ENCODE assay signal across 8 mouse cellular contexts in the genomic region with DNA sequence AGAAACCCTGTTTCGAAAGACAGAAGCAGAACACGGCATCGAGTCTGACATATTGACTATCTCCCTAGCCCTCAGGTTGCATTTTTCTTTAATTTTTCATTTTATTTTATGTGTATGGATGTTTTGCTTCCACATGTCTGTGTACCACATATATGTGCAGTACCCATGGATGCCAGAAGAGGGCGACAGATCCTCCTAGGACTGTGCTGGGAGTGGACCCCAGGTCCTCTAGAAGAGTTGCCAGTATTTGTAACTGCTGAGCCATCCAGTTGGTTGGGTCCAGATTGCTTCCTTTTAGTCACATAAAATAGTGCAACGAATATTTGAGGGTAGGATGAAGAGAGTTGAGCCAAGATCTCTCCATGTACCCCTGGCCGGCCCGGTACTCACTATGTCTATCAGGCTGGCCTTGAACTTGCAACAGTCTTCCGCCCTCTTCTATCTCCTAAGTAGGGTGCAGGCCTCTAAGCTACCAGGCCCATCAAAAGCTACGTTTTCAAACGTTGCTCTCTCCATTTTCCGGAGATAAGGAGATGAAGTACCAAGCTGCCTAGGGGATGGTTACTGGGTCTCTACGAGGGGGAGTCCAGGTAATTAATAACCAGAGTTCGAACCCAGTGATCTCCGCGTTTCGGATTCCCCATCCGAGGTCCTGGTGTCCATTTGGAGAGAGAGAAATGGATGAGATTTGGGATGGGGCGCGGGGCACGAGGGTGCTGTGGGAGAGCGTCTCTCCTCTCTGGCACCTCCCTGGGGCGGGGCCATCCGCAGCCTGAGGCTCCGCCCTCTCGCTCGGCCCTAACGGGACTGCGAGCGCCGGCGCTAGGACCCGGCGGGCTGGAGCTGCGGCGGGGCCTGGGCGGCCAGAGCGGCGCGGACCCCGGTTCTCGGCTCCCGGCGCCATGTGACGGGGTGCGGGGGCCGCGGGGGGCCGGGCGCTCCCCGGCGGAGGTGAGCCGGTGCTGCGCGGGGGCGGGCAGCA. TPM values are rescaled to one million over a fixed set of nuclear protein-coding genes. Genes with fewer than 3 reads are reported as not detected.
DNase-seq lines count a peak whose midpoint lies in the region; ATAC-seq and TF ChIP-seq lines count a peak whose summit lies in the region.

No protein-coding gene starts in this region.

- no peaks in the 10 kb centered on the region for H3K27me3 ChIP-seq in hindbrain, postnatal 0 days (ENCODE audit: insufficient read depth, low read length)

- peaks cover 5% of the 10 kb centered on the region; the same call in 1 of the 2 replicates for H3K4me1 ChIP-seq in hindbrain, postnatal 0 days (ENCODE audit: insufficient read depth, low read length)

- ATAC-seq in hindbrain, postnatal 0 days, result peak; percentile 84

- intact Hi-C loops in left cerebral cortex, postnatal 36 days (cut with DNase I), result no loop called here

- WGBS in hindbrain, postnatal 0 days, result 13% methylated on average over 45 of the region's 55 CpGs

- no peaks in the 10 kb centered on the region for H3K36me3 ChIP-seq in hindbrain, postnatal 0 days (ENCODE audit: insufficient read depth, low read length)

- peak overlapping the region; percentile 64 for H3K4me2 ChIP-seq in hindbrain, postnatal 0 days (ENCODE audit: low read depth, low read length)

- peak; percentile 78 for TF ChIP-seq CTCF in hindbrain, postnatal 0 days (IDR thresholded peaks at IDR 0.05; ENCODE audit: low read depth)

- H3K9ac ChIP-seq in hindbrain, postnatal 0 days (replicated peaks; ENCODE audit: low read length), result peak overlapping the region; percentile 66

- H3K27ac ChIP-seq in hindbrain, postnatal 0 days, result no peak overlapping the region

- no peaks in the 10 kb centered on the region for H3K9me3 ChIP-seq in hindbrain, postnatal 0 days (ENCODE audit: low read length)

- DNase-seq in layer of hippocampus, adult 11-12 months (ENCODE audit: low spot score), result peak; percentile 82
- no peak for DNase-seq in layer of hippocampus, adult 9-10 months (ENCODE audit: low spot score)
- peak; percentile 81 to 89 for DNase-seq in cerebellum, postnatal 36 days
- peak; percentile 85 to 89 for DNase-seq in gastrocnemius, adult 8-10 months (ENCODE audit: low spot score in 2 of 2)
- peak; percentile 91 for DNase-seq in hindbrain, postnatal 0 days (ENCODE audit: low spot score)
- DNase-seq in left cerebral cortex, postnatal 36 days (ENCODE audit: low spot score in 2 of 2), result peak; percentile 78 to 88
- DNase-seq in mesoderm, embryonic 11.5 days (ENCODE audit: low read depth, low spot score), result peak; percentile 85
- DNase-seq in spleen, adult 12 weeks (ENCODE audit: low spot score), result peak; percentile 84

- H3K4me3 ChIP-seq in hindbrain, postnatal 0 days (ENCODE audit: low read length), result peak overlapping the region; percentile 61

RNA-seq across cellular contexts. Expression of a gene that starts 6.9 kb away (rescaled TPM):
- 10 to 100 TPM; 48.6 to 61.3 (median 54.9) TPM for total RNA-seq in gastrocnemius, adult 8-10 months (2022)
- 87.0 and 114 TPM in 2 replicates for total RNA-seq in hindbrain, postnatal 0 days (2014; rRNA removed)
- 39.5 and 40.9 TPM in 2 replicates for polyA plus RNA-seq in hindbrain, postnatal 0 days (2015; fragmentation: Nextera tagmentation; extraction: Ambion mirVana)
- 100 to 1,000 TPM; 121 to 135 TPM for total RNA-seq in left cerebral cortex, postnatal 36 days (2021)

RNA-seq across cellular contexts. Expression of a gene that starts 15.1 kb away (rescaled TPM):
- 1,000 to 10,000 TPM; 1,455 to 1,877 (median 1,746) TPM for total RNA-seq in gastrocnemius, adult 8-10 months (2022)
- 89.8 and 92.2 TPM in 2 replicates for total RNA-seq in hindbrain, postnatal 0 days (2014; rRNA removed)
- 103 and 106 TPM in 2 replicates for polyA plus RNA-seq in hindbrain, postnatal 0 days (2015; fragmentation: Nextera tagmentation; extraction: Ambion mirVana)
- total RNA-seq in left cerebral cortex, postnatal 36 days (2021), result 100 to 1,000 TPM; 152 to 173 TPM

RNA-seq across cellular contexts. Expression of a gene that starts 19.6 kb away (rescaled TPM):
- total RNA-seq in gastrocnemius, adult 8-10 months (2022), result 10 to 100 TPM; 11.4 to 15.5 (median 13.8) TPM
- total RNA-seq in hindbrain, postnatal 0 days (2014; rRNA removed), result 66.9 and 75.7 TPM in 2 replicates
- polyA plus RNA-seq in hindbrain, postnatal 0 days (2015; fragmentation: Nextera tagmentation; extraction: Ambion mirVana), result 45.6 and 47.5 TPM in 2 replicates
- 10 to 100 TPM; 36.7 to 39.1 TPM for total RNA-seq in left cerebral cortex, postnatal 36 days (2021)

RNA-seq across cellular contexts. Expression of a gene that starts 31.0 kb away (rescaled TPM):
- not detected for total RNA-seq in gastrocnemius, adult 8-10 months (2022)
- total RNA-seq in hindbrain, postnatal 0 days (2014; rRNA removed), result 0.21 and 0.83 TPM in 2 replicates
- 0.73 and 0.76 TPM in 2 replicates for polyA plus RNA-seq in hindbrain, postnatal 0 days (2015; fragmentation: Nextera tagmentation; extraction: Ambion mirVana)
- total RNA-seq in left cerebral cortex, postnatal 36 days (2021), result 1 to 10 TPM; 1.1 to 1.4 TPM

RNA-seq across cellular contexts. Expression of a gene that starts 31.9 kb away (rescaled TPM):
- total RNA-seq in gastrocnemius, adult 8-10 months (2022), result not detected
- total RNA-seq in hindbrain, postnatal 0 days (2014; rRNA removed), result 15.1 and 35.0 TPM in 2 replicates
- 16.7 and 19.1 TPM in 2 replicates for polyA plus RNA-seq in hindbrain, postnatal 0 days (2015; fragmentation: Nextera tagmentation; extraction: Ambion mirVana)
- 10 to 100 TPM in 1 of 2 experiments, 1 to 10 TPM in 1; 9.2 to 11.7 TPM for total RNA-seq in left cerebral cortex, postnatal 36 days (2021)

Comparison
In these comparisons a context has a peak if more than half of its experiments do, and no peak if none do; other contexts are left out.
1. RNA of a gene that starts 15.1 kb away (total RNA-seq): 1,455 to 1,877 TPM in gastrocnemius, adult 8-10 months; 152 to 173 TPM in left cerebral cortex, postnatal 36 days and 89.8 to 92.2 TPM in hindbrain, postnatal 0 days; every median in the first group is over 4 times any median in the second.